13 mouse cellular contexts compared by ENCODE assay signal in genomic region chr7:101737735-101738134, GRCm38 (mm10).
"Had no signal": no experiment of that assay in that cellular context is flagged by ENCODE, and none has a peak within 500 bp of the region (broad histone marks: within the 10 kb centered on the region; RNA-seq: fewer than 3 reads in every experiment).

No protein-coding gene starts in this region.

- H3K27me3 ChIP-seq: limb, embryonic 12.5 days; midbrain, embryonic 15.5 days; neural tube, embryonic 12.5 days had no signal

- H3K4me2 ChIP-seq: limb, embryonic 12.5 days; midbrain, embryonic 11.5 days; midbrain, embryonic 15.5 days; neural tube, embryonic 12.5 days had no signal

- DNase-seq: kidney, adult 8-10 months; kidney, postnatal 36 days; layer of hippocampus, adult 9-11 months; layer of hippocampus, postnatal 36 days; lung, adult 2 months; lung, postnatal 36 days had no signal

- H3K36me3 ChIP-seq: limb, embryonic 12.5 days; midbrain, embryonic 15.5 days; neural tube, embryonic 12.5 days had no signal

- H3K9ac ChIP-seq: limb, embryonic 12.5 days; midbrain, embryonic 15.5 days; neural tube, embryonic 12.5 days had no signal

- H3K4me3 ChIP-seq: limb, embryonic 12.5 days; midbrain, embryonic 15.5 days; neural tube, embryonic 12.5 days had no signal

- H3K9me3 ChIP-seq: limb, embryonic 12.5 days; midbrain, embryonic 15.5 days; neural tube, embryonic 12.5 days had no signal

- ATAC-seq: lung, postnatal 0 days; midbrain, embryonic 15.5 days had no signal

- H3K27ac ChIP-seq: kidney, postnatal 0 days; limb, embryonic 12.5 days; midbrain, embryonic 15.5 days; neural tube, embryonic 12.5 days; stomach, postnatal 0 days had no signal
